Mouse (Mus musculus): ENCODE results near the gene Gab1. TPM values are rescaled to one million over a fixed set of nuclear protein-coding genes. Genes with fewer than 3 reads are reported as not detected.

Gene Gab1
- total and polyA plus RNA-seq, 3 experiments = 32.6 to 40.2 (median 38.3) TPM

- no peak for TF ChIP-seq POLR2A (IDR thresholded peaks at IDR 0.05; ENCODE audit: insufficient read depth, low read depth, low read length)
- TF ChIP-seq EP300 (IDR thresholded peaks at IDR 0.05; ENCODE audit: insufficient read depth, low read depth, low read length) = no peak
- no peak for TF ChIP-seq CTCF (IDR thresholded peaks at IDR 0.05)
- WGBS = 14% methylated on average over 4 of the region's 4 CpGs
- Histone ChIP-seq H3K9ac (ENCODE audit: low read depth, low read length) (peak overlapping the region; percentile 57), H3K4me3 (no peak overlapping the region), H3K4me1 (ENCODE audit: control insufficient read depth, insufficient read depth, low read length) (peaks cover 37% of the 10 kb centered on the region), H3K27me3 (ENCODE audit: control insufficient read depth, insufficient read depth, low read length) (no peaks in the 10 kb centered on the region), H3K36me3 (ENCODE audit: control insufficient read depth, insufficient read depth, low read length) (peaks cover 33% of the 10 kb centered on the region), H3K27ac (peak overlapping the region; percentile 97), H3K79me2 (replicated peaks; ENCODE audit: control insufficient read depth, insufficient read depth, low read length) (peaks cover 1% of the 10 kb centered on the region; the same call in 1 of the 2 replicates)
- DNase-seq = no peak
- intact Hi-C loops (cut with DNase I) = loop anchor here (2.0 kb wide), 1 partner anchor 34 kb away; no protein-coding TSS in a partner anchor
Observed at GRCm38 (mm10) chr8:80810916-80811315, 69.4 kb downstream of the Gab1 start.

DNA sequence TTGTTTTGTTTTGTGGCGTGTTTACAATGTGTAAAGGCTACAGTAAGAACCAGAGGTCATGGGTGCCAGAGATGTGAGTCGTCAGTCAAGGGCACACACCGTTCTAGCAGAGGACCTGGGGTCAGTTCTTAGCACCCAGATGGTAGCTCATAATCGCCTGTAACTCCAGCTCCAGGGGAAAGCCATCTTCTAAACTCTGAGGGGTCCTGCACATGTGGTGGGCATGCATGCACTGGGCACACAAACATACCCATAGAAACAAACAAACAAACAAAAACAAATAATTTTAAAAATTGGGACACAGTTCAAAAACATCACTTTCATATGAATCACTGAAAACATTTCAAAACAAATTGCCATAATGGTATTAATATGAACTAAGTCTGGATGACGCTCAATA, 69.9 kb downstream of the Gab1 start:
- H3K4me3 ChIP-seq = no peak overlapping the region
- WGBS = 75% methylated on average over 5 of the region's 5 CpGs
- TF ChIP-seq POLR2A (IDR thresholded peaks at IDR 0.05; ENCODE audit: insufficient read depth, low read depth, low read length) (no peak), EP300 (IDR thresholded peaks at IDR 0.05; ENCODE audit: insufficient read depth, low read depth, low read length) (no peak), CTCF (IDR thresholded peaks at IDR 0.05) (no peak)
- H3K27ac ChIP-seq = peak overlapping the region; percentile 97
- no peaks in the 10 kb centered on the region for H3K27me3 ChIP-seq (ENCODE audit: control insufficient read depth, insufficient read depth, low read length)
- H3K79me2 ChIP-seq (replicated peaks; ENCODE audit: control insufficient read depth, insufficient read depth, low read length) = peaks cover 1% of the 10 kb centered on the region; the same call in 1 of the 2 replicates
- peaks cover 37% of the 10 kb centered on the region for H3K4me1 ChIP-seq (ENCODE audit: control insufficient read depth, insufficient read depth, low read length)
- H3K9ac ChIP-seq (ENCODE audit: low read depth, low read length) = no peak overlapping the region
- no peak for DNase-seq
- peaks cover 31% of the 10 kb centered on the region for H3K36me3 ChIP-seq (ENCODE audit: control insufficient read depth, insufficient read depth, low read length)
- intact Hi-C loops (cut with DNase I) = loop anchor here (2.0 kb wide), 1 partner anchor 34 kb away; no protein-coding TSS in a partner anchor

DNA sequence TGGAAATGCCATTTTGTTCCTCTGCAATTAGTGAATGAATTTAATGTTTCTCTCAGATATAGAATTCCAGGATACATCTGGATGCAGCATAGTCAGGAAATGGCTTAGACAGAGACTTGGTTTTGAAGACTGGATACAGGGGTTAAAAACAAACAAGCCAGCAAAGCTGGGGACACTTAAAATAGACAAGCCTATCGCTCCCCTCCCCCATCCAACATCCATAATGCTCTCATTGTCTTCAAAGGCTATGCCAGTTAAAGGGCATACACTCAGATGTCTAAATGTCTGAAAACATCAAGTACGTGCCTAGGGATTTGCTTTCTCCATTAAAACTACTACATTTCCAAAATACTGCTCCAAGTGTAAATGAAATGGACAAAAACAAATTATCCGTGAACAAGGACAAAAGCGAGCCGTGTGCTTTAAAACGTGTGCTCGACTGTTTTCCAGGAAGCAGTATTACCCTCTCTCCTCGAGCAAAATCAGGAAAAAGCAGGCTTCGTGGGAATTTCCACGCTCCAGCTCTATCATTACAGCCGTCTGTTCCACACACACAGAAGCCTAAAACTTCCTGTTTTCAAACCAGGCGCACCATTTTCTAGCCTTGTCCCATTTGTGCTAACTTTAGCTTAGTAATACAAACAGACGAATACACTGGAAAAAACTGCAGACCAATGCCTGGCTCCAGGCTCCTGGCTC, 72.4 kb downstream of the Gab1 start:
- Histone ChIP-seq H3K27me3 (ENCODE audit: control insufficient read depth, insufficient read depth, low read length) (no peaks in the 10 kb centered on the region), H3K27ac (peak overlapping the region; percentile 76), H3K4me1 (ENCODE audit: control insufficient read depth, insufficient read depth, low read length) (peaks cover 40% of the 10 kb centered on the region), H3K4me3 (no peak overlapping the region), H3K9ac (ENCODE audit: low read depth, low read length) (no peak overlapping the region), H3K36me3 (ENCODE audit: control insufficient read depth, insufficient read depth, low read length) (peaks cover 27% of the 10 kb centered on the region), H3K79me2 (replicated peaks; ENCODE audit: control insufficient read depth, insufficient read depth, low read length) (peaks cover 5% of the 10 kb centered on the region)
- intact Hi-C loops (cut with DNase I) = no loop called here
- DNase-seq = no peak
- TF ChIP-seq POLR2A (IDR thresholded peaks at IDR 0.05; ENCODE audit: insufficient read depth, low read depth, low read length) = no peak
- no peak for TF ChIP-seq EP300 (IDR thresholded peaks at IDR 0.05; ENCODE audit: insufficient read depth, low read depth, low read length)
- TF ChIP-seq CTCF (IDR thresholded peaks at IDR 0.05) = no peak
- 13% methylated on average over 13 of the region's 13 CpGs for WGBS

GRCm38 (mm10) chr8:80804066-80804619, 76.2 kb downstream of the Gab1 start:
- H3K9ac ChIP-seq (ENCODE audit: low read depth, low read length) = no peak overlapping the region
- H3K4me1 ChIP-seq (ENCODE audit: control insufficient read depth, insufficient read depth, low read length) = peaks cover 25% of the 10 kb centered on the region
- TF ChIP-seq POLR2A (IDR thresholded peaks at IDR 0.05; ENCODE audit: insufficient read depth, low read depth, low read length) (no peak), EP300 (IDR thresholded peaks at IDR 0.05; ENCODE audit: insufficient read depth, low read depth, low read length) (no peak), CTCF (IDR thresholded peaks at IDR 0.05) (no peak)
- H3K36me3 ChIP-seq (ENCODE audit: control insufficient read depth, insufficient read depth, low read length) = peaks cover 21% of the 10 kb centered on the region
- H3K79me2 ChIP-seq (replicated peaks; ENCODE audit: control insufficient read depth, insufficient read depth, low read length) = peaks cover 9% of the 10 kb centered on the region
- no peak for DNase-seq
- H3K4me3 ChIP-seq = no peak overlapping the region
- intact Hi-C loops (cut with DNase I) = no loop called here
- WGBS = 14% methylated on average over 4 of the region's 4 CpGs
- H3K27me3 ChIP-seq (ENCODE audit: control insufficient read depth, insufficient read depth, low read length) = no peaks in the 10 kb centered on the region
- peak overlapping the region; percentile 61 for H3K27ac ChIP-seq

GRCm38 (mm10) chr8:80798778-80799177, 81.5 kb downstream of the Gab1 start:
- Histone ChIP-seq H3K36me3 (ENCODE audit: control insufficient read depth, insufficient read depth, low read length) (peaks cover 16% of the 10 kb centered on the region), H3K9ac (ENCODE audit: low read depth, low read length) (no peak overlapping the region), H3K27ac (peak overlapping the region; percentile 62), H3K4me1 (ENCODE audit: control insufficient read depth, insufficient read depth, low read length) (peaks cover 13% of the 10 kb centered on the region), H3K79me2 (replicated peaks; ENCODE audit: control insufficient read depth, insufficient read depth, low read length) (peaks cover 12% of the 10 kb centered on the region), H3K27me3 (ENCODE audit: control insufficient read depth, insufficient read depth, low read length) (no peaks in the 10 kb centered on the region), H3K4me3 (no peak overlapping the region)
- intact Hi-C loops (cut with DNase I) = no loop called here
- 93% methylated on average over 3 of the region's 3 CpGs for WGBS
- no peak for DNase-seq
- TF ChIP-seq POLR2A (IDR thresholded peaks at IDR 0.05; ENCODE audit: insufficient read depth, low read depth, low read length) (no peak), CTCF (IDR thresholded peaks at IDR 0.05) (peak; percentile 65)

DNA sequence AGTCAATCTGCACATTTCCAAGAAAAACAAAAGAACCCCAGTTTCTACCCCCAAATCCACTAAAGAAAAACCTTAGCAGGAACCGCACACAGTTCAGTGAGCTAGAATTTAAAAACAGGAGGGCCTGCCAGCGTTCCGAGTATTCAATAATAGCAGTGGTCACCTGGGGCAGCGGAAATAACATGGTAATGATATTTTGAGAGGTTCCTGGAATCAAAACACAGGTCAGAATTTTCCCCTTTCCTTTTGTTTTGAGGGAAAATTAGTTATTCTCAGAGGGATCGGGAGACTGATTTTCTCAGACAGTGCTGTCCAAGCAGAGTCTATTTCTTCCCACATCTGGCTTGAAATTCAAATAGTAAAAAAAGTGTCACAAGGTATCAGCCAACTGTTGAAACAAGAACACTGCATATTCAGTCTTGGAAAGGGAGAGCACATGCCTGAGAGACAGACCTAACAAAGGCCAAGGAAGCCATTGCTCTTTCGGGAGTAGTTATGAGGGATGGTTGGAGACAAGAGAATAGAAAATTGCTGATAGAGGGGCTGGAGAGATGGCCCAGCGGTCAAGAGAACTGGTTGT, 82.0 kb downstream of the Gab1 start:
- H3K27me3 ChIP-seq (ENCODE audit: control insufficient read depth, insufficient read depth, low read length) = no peaks in the 10 kb centered on the region
- no peak for TF ChIP-seq POLR2A (IDR thresholded peaks at IDR 0.05; ENCODE audit: insufficient read depth, low read depth, low read length)
- TF ChIP-seq EP300 (IDR thresholded peaks at IDR 0.05; ENCODE audit: insufficient read depth, low read depth, low read length) = no peak
- no peak for TF ChIP-seq CTCF (IDR thresholded peaks at IDR 0.05)
- H3K9ac ChIP-seq (ENCODE audit: low read depth, low read length) = no peak overlapping the region
- intact Hi-C loops (cut with DNase I) = no loop called here
- no peak for DNase-seq
- H3K36me3 ChIP-seq (ENCODE audit: control insufficient read depth, insufficient read depth, low read length) = peaks cover 13% of the 10 kb centered on the region
- no peak overlapping the region for H3K4me3 ChIP-seq
- peak overlapping the region; percentile 62 for H3K27ac ChIP-seq
- H3K79me2 ChIP-seq (replicated peaks; ENCODE audit: control insufficient read depth, insufficient read depth, low read length) = peaks cover 12% of the 10 kb centered on the region
- 31% methylated on average over 7 of the region's 7 CpGs for WGBS
- peaks cover 11% of the 10 kb centered on the region for H3K4me1 ChIP-seq (ENCODE audit: control insufficient read depth, insufficient read depth, low read length)
